Mouse (Mus musculus) cortical plate, adult 2 months (tissue): Measurements from ENCODE around the gene Miga2. TPM values are rescaled to one million over a fixed set of nuclear protein-coding genes. Genes with fewer than 3 reads are reported as not detected.
A peak's percentile ranks its signal among the peaks of the same experiment; 100 is the strongest.

Experiments used
- H3K27ac ChIP-seq: fragments of 200-500 bp; 2 replicates; pipeline ENCODE4 v1.5.1; 2012; ENCODE audit warnings: low read length, control low read depth, inconsistent platforms; ENCODE audit not compliant: insufficient read depth
- H3K4me1 ChIP-seq: fragments of 200-500 bp; 2 replicates; pipeline ENCODE4 v1.6.1; 2011; ENCODE audit warnings: low read length; ENCODE audit not compliant: control insufficient read depth, insufficient read depth
- H3K4me3 ChIP-seq: fragments of 200-500 bp; 2 replicates; pipeline ENCODE4 v1.5.1; 2011; ENCODE audit warnings: mild to moderate bottlenecking, low read length, control low read depth; ENCODE audit not compliant: insufficient read depth
- CTCF ChIP-seq: fragments of 200-500 bp; IDR thresholded peaks from 2 replicates; pipeline ENCODE4 v1.5.1; 2011; ENCODE audit warnings: mild to moderate bottlenecking, control low read depth, low read length; ENCODE audit not compliant: insufficient read depth; ENCODE audit errors: extremely low read depth
- POLR2A ChIP-seq: fragments of 200-500 bp; IDR thresholded peaks from 2 replicates; pipeline ENCODE4 v1.6.1; 2011; ENCODE audit warnings: mild to moderate bottlenecking, low read length, control low read depth; ENCODE audit not compliant: insufficient read depth; ENCODE audit errors: extremely low read depth
- polyA plus RNA-seq: library from polyadenylated mRNA; depleted of rRNA; stranded (reverse); fragments of >200 nt; gene quantifications from 2 replicates; pipeline ENCODE4 v1.2.3, GENCODE M21; 2012; rRNA removed

The Miga2 gene
- polyA plus RNA-seq: 85.6 and 97.0 TPM in 2 replicates

DNA sequence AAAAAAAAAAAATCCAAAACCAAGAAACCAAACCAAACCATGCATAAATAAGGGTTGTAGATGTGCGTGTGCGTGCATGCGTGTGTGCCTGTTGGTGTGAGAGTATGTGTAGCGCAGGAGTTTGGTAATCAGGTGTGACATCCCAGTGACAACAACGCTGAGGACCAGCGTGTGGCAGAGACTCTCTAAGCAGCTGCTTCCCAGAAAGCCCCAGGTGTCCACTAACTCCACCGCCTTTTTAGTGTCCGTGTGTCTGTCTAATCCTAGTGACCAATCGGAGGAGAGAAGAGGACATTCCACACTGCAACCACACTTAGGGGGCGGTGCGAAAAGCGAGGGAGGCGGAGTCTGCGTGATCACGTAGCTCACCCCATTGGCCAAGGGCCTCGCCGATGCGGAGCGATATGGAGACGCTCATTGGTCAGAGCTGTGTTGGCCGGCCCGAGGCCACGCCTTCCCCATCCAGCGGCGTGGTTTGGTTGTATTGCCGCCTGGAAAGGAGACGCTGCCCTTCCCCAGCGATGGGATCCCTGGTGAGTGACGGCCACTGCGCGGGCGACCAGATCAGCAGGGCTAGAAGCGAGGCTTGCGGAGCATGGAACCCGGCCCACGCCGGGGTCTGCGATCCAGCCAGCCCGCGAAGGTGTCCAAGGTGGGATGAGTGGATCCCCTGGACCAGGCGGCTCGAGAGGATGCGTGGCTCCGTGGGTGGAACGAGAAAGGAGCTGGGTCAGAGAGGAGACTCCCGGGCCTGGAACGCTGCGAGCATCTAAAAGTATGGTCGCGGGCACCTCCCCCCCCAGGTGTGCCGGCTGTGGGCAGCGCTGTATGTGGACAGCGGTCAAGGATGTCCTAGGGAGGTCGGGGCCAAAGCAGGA, at the start of gene Miga2:
Gene Miga2, plus strand, starts transcription at position 461 of the 878 bp plus-strand sequence.
- H3K4me1 ChIP-seq: peaks cover 4% of the 10 kb centered on the region; the same call in 1 of the 2 replicates
- peak within 1 kb of the TSS; percentile 73 for H3K4me3 ChIP-seq
- peak within 1 kb of the TSS; percentile 7; the same call in 1 of the 2 replicates for H3K27ac ChIP-seq
- no peak for TF ChIP-seq CTCF
- peak; percentile 89 for TF ChIP-seq POLR2A

DNA sequence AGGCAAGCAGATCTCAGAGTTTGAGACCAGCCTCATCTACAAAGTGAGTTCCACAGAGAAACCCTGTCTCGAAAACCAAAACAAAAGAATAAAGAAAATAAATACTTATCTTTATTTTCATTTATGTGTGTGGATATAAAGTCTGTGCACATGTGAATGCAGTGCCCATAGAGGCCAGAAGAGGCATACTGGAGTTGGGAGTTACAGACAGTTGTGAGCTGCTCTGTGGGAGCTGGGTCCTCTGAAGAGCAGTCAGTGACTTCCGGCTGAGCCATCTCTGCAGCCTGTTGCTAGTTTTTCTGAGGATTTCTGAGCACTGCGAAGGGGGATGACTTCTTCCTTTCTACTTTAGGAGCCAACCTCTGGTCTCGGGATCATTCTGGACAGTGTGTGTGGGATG, 47.9 kb upstream of the Miga2 start:
- Histone ChIP-seq H3K4me3 (no peak overlapping the region), H3K27ac (no peak overlapping the region), H3K4me1 (no peaks in the 10 kb centered on the region)
- TF ChIP-seq CTCF: no peak
- TF ChIP-seq POLR2A: no peak

DNA sequence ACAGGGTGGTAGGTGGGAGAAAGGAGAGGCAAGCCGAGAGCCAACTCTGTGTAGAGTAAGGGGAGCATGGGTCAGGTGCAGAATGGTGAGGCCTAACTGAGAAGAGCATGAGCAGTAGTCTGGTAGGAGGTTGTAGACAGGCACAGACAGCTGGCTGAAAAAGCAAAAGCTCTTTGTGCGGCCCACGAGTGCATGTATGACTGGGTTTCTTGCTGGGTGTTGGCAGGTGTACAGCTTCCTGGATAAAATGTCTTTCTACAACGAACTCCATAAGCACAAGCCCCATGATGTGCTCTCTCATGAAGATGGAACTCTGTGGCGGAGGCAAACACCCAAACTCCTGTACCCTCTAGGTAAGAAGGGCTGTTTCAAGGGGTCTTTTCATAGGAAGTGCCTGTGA, 47.1 kb upstream of the Miga2 start:
- Histone ChIP-seq H3K4me3 (no peak overlapping the region), H3K4me1 (no peaks in the 10 kb centered on the region), H3K27ac (no peak overlapping the region)
- TF ChIP-seq CTCF (no peak), POLR2A (no peak)

DNA sequence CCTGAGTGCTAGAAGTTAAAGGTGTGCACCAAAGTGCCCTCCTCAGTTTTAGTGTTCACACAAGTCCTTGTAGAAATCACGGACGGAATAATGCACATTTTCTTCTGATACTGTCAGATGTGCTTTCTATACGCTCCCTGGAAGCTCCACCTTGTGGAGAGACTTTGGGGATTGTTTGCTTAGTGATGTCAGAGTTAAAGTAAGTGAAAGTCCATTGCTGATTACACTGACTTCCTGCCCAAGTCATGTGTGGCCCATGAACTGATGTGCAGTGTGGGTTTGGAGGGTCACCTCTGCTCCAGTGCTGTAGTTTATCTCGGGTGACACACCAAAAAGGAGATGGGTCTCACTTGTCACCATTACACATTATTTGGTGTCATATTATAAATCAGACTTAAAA, 44.8 kb upstream of the Miga2 start:
- TF ChIP-seq POLR2A (no peak), CTCF (no peak)
- H3K4me3 ChIP-seq: no peak overlapping the region
- H3K4me1 ChIP-seq: no peaks in the 10 kb centered on the region
- no peak overlapping the region for H3K27ac ChIP-seq

DNA sequence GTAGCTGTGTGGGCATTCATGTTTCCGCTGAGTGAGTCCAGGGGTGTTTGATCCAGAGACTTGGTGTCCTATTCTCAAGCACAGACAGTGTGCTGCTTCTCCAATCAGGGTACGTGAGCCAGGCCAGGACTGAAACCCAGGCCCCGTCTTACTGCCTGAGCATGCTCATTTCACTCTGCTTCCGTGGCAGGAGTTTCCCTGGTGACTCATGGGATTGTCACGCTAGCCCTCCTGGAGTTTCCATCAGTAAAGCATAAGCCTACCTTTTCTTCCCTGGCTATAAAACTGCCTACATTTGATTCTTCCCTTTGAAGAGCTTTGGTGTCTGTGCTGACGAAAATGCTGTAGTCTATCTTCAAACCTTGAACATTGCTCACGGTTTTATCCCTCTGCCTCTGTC, 40.9 kb upstream of the Miga2 start:
- no peak overlapping the region for H3K27ac ChIP-seq
- TF ChIP-seq POLR2A: no peak
- no peak for TF ChIP-seq CTCF
- no peak overlapping the region for H3K4me3 ChIP-seq
- H3K4me1 ChIP-seq: no peaks in the 10 kb centered on the region

DNA sequence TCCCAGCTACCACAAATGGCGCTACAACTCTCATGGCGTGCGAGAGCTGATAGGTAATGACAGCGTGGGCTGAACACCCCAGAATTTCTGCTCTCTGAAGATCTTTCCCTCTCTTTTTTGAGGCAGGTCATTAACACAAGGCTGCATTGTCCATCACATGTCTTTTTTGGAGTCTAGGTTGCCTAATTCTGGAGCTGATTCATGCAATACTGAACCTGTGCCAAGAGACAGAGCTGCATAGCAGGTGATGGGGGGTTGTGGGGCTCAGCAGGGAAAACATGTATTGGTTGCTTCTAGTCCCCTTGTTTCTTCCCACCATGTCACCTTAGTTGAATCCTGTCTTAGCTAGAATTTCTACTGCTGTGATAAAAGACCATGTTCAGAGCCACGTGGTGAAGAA, 38.7 kb upstream of the Miga2 start:
- H3K27ac ChIP-seq: no peak overlapping the region
- TF ChIP-seq POLR2A (no peak), CTCF (no peak)

DNA sequence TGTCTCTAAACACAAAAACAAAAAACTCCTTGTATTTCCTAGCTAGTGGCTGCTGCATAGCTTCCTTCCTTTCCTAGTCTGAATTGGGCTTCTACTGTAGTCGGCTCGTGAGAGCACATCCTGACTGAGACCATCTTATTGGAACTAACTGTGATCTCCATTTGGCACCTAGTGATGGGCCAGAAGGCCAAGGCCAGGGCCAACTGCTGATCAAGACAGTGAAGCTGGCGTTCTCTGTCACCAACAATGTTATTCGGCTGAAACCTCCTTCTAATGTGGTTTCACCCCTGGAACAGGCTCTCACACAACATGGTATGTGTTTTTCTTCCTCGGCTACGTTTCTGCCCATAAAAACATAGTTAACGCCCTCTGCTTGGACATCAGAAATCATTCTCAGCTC, 36.8 kb upstream of the Miga2 start:
- no peak for TF ChIP-seq POLR2A
- TF ChIP-seq CTCF: no peak
- H3K27ac ChIP-seq: no peak overlapping the region
- no peak overlapping the region for H3K4me3 ChIP-seq
- no peaks in the 10 kb centered on the region for H3K4me1 ChIP-seq

More for the DNA sequence above, 38.7 kb upstream of the Miga2 start:
- H3K4me3 ChIP-seq: no peak overlapping the region
- no peaks in the 10 kb centered on the region for H3K4me1 ChIP-seq

DNA sequence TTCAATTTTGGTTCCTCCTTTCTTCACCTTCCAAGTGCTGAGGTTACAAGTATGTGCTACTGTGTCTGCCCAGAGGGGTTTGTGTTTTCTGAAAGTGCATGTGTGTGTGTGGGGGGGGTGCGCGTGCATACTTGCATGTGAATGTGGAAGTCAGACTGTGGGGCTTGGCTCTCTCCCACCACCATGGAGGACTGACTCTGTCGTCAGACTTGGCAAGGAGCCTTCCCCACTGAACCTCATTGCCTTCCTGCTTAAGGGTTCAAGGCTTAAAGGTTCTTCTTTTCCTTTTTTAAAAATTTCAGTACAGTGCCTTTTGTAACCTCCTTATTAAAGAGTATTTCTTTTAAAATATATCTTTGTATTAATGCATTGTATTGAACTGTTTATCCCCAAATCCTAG, 35.2 kb upstream of the Miga2 start:
- no peak for TF ChIP-seq CTCF
- no peak for TF ChIP-seq POLR2A
- Histone ChIP-seq H3K27ac (no peak overlapping the region), H3K4me3 (no peak overlapping the region), H3K4me1 (no peaks in the 10 kb centered on the region)

DNA sequence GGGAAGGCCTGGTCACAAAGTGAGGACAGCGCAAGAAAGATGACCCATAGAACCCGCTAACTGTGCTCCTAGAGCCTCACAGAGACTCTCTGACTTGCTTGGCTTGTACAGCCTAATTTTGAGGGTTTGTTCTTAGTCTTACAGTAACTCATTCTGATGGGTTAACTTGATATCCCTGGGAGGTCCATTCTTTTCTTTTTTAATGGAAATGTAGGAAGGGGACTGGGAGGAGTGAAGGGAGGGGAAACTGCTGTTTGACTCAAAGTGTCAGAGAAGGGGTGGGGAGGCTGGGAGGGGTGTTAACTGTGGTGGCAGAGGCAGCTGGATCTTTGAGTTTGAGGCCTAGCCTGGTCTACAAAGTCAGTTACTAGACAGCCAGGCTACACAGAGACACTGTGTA, 28.7 kb upstream of the Miga2 start:
- TF ChIP-seq POLR2A (no peak), CTCF (no peak)
- Histone ChIP-seq H3K4me3 (no peak overlapping the region), H3K27ac (no peak overlapping the region), H3K4me1 (peaks cover 3% of the 10 kb centered on the region)
